21 mouse cellular contexts compared by ENCODE assay signal in genomic region chr1:138158236-138158635, GRCm38 (mm10). TPM values are rescaled to one million over a fixed set of nuclear protein-coding genes. Genes with fewer than 3 reads are reported as not detected.
DNase-seq lines count a peak whose midpoint lies in the region; ATAC-seq and TF ChIP-seq lines count a peak whose summit lies in the region.
"Had no signal": no experiment of that assay in that cellular context is flagged by ENCODE, and none has a peak within 500 bp of the region (broad histone marks: within the 10 kb centered on the region; RNA-seq: fewer than 3 reads in every experiment).

No protein-coding gene starts in this region.

- no peaks in the 10 kb centered on the region for H3K4me1 ChIP-seq in hindbrain, embryonic 11.5 days (replicated peaks; ENCODE audit: control insufficient read depth, insufficient read depth, low read length)
- no peaks in the 10 kb centered on the region for H3K4me1 ChIP-seq in hindbrain, embryonic 14.5 days (replicated peaks; ENCODE audit: control insufficient read depth, insufficient read depth, low read length)
- peaks cover 20 to 93% of the 10 kb centered on the region in 2 experiments for H3K4me1 ChIP-seq in CH12.LX (ENCODE audit: control insufficient read depth in 1 of 2, insufficient read depth in 2 of 2)
- H3K4me1 ChIP-seq: embryonic facial prominence, embryonic 13.5 days; hindbrain, embryonic 13.5 days; neural tube, embryonic 15.5 days had no signal

- intact Hi-C loops in gastrocnemius, postnatal 14 days (cut with DNase I; ENCODE audit: low total_unique reads) = no loop called here

- ATAC-seq in hindbrain, embryonic 11.5 days (ENCODE audit: low FRiP score) = no peak
- ATAC-seq in hindbrain, embryonic 14.5 days (ENCODE audit: low FRiP score) = no peak
- ATAC-seq: intestine, postnatal 0 days had no signal

- peak; percentile 17 for DNase-seq in hindbrain, embryonic 11.5 days (ENCODE audit: low spot score)
- no peak for DNase-seq in hindbrain, embryonic 14.5 days (ENCODE audit: low spot score)
- DNase-seq in CH12.LX (ENCODE audit: extremely low read depth) = no peak
- peak; percentile 77 for DNase-seq in brain, embryonic 14.5 days (ENCODE audit: low read depth)
- DNase-seq in induced T-regulatory cell, adult 2 months (ENCODE audit: low read depth) = peak; percentile 63
- no peak for DNase-seq in gastrocnemius, postnatal 14 days
- no peak for DNase-seq in kidney, adult 8-10 months
- DNase-seq: cerebellum, adult 11 months; cerebellum, postnatal 25 days; thymus, adult 18-20 months had no signal

- no peaks in the 10 kb centered on the region for H3K27me3 ChIP-seq in hindbrain, embryonic 11.5 days (ENCODE audit: control insufficient read depth, insufficient read depth, low read length)
- H3K27me3 ChIP-seq in hindbrain, embryonic 14.5 days (ENCODE audit: control insufficient read depth, insufficient read depth, low read length) = no peaks in the 10 kb centered on the region
- H3K27me3 ChIP-seq in CH12.LX (replicated peaks) = no peaks in the 10 kb centered on the region
- H3K27me3 ChIP-seq: embryonic facial prominence, embryonic 13.5 days; hindbrain, embryonic 13.5 days; neural tube, embryonic 15.5 days had no signal

- no peak overlapping the region for H3K27ac ChIP-seq in hindbrain, embryonic 11.5 days (ENCODE audit: low read depth, low read length)
- no peak overlapping the region for H3K27ac ChIP-seq in hindbrain, embryonic 14.5 days
- H3K27ac ChIP-seq in CH12.LX (ENCODE audit: insufficient read depth, low read depth) = no peak overlapping the region
- H3K27ac ChIP-seq: embryonic facial prominence, embryonic 13.5 days; heart, adult 2 months; hindbrain, embryonic 13.5 days; kidney, postnatal 0 days; layer of hippocampus, adult 2 months; left cerebral cortex, adult 2 months; limb, embryonic 10.5 days; liver, embryonic 14.5 days; neural tube, embryonic 15.5 days had no signal

- 39% methylated on average over 3 of the region's 3 CpGs for WGBS in hindbrain, embryonic 11.5 days
- 21% methylated on average over 3 of the region's 3 CpGs for WGBS in hindbrain, embryonic 14.5 days

- no peak overlapping the region for H3K9ac ChIP-seq in hindbrain, embryonic 11.5 days (ENCODE audit: low read depth, low read length)
- H3K9ac ChIP-seq in hindbrain, embryonic 14.5 days = no peak overlapping the region
- H3K9ac ChIP-seq in CH12.LX (ENCODE audit: insufficient read depth, low read depth) = no peak overlapping the region
- H3K9ac ChIP-seq: embryonic facial prominence, embryonic 13.5 days; hindbrain, embryonic 13.5 days; liver, embryonic 14.5 days; neural tube, embryonic 15.5 days had no signal

- in situ Hi-C loops in CH12.LX (cut with MboI; ENCODE audit: low pct_ligation_motif_present, low pct_unique_long_range_greater_than_20kb, low sequenced_read_pairs) = no loop called here

- H3K36me3 ChIP-seq in hindbrain, embryonic 11.5 days (ENCODE audit: control insufficient read depth, insufficient read depth, low read length) = no peaks in the 10 kb centered on the region
- H3K36me3 ChIP-seq in hindbrain, embryonic 14.5 days (replicated peaks; ENCODE audit: control insufficient read depth, insufficient read depth) = no peaks in the 10 kb centered on the region
- peaks cover 2 to 20% of the 10 kb centered on the region in 2 experiments for H3K36me3 ChIP-seq in CH12.LX (replicated peaks in 1 of 2; ENCODE audit: control insufficient read depth in 1 of 2, insufficient read depth in 1 of 2, low read length in 1 of 2)
- H3K36me3 ChIP-seq: embryonic facial prominence, embryonic 13.5 days; hindbrain, embryonic 13.5 days; limb, embryonic 10.5 days; neural tube, embryonic 15.5 days had no signal

- no peak for TF ChIP-seq EP300 in CH12.LX (IDR thresholded peaks at IDR 0.05; ENCODE audit: low read length)

- no peak for TF ChIP-seq RAD21 in CH12.LX (IDR thresholded peaks at IDR 0.05; ENCODE audit: low read depth, low read length)

- dilution Hi-C loops in CH12.LX (cut with MboI; ENCODE audit: extremely low pct_ligation_motif_present, extremely low pct_unique_long_range_greater_than_20kb, low sequenced_read_pairs) = no loop called here

- no peak for TF ChIP-seq POLR2A in CH12.LX (IDR thresholded peaks at IDR 0.05; ENCODE audit: low read depth, low read length)
- no peak for TF ChIP-seq POLR2A in brain, embryonic 14.5 days (IDR thresholded peaks at IDR 0.05; ENCODE audit: borderline replicate concordance, extremely low read depth, insufficient read depth, insufficient read length, poor library complexity, severe bottlenecking)

- no peak overlapping the region for H3K4me2 ChIP-seq in hindbrain, embryonic 11.5 days (replicated peaks; ENCODE audit: low read depth, low read length)
- H3K4me2 ChIP-seq in hindbrain, embryonic 14.5 days (replicated peaks) = no peak overlapping the region
- H3K4me2 ChIP-seq in CH12.LX (ENCODE audit: insufficient read depth, low read depth, poor library complexity, severe bottlenecking) = peak overlapping the region; percentile 50
- H3K4me2 ChIP-seq: embryonic facial prominence, embryonic 13.5 days; hindbrain, embryonic 13.5 days; neural tube, embryonic 15.5 days had no signal

- H3K79me2 ChIP-seq in CH12.LX (replicated peaks; ENCODE audit: control insufficient read depth, extremely low read depth, insufficient read depth, poor library complexity, severe bottlenecking) = peaks cover 64% of the 10 kb centered on the region

- no peaks in the 10 kb centered on the region for H3K9me3 ChIP-seq in hindbrain, embryonic 11.5 days (ENCODE audit: control insufficient read depth, low read length)
- no peaks in the 10 kb centered on the region for H3K9me3 ChIP-seq in hindbrain, embryonic 14.5 days (ENCODE audit: control insufficient read depth, low read length)
- H3K9me3 ChIP-seq in CH12.LX (replicated peaks; ENCODE audit: low read length) = no peaks in the 10 kb centered on the region
- H3K9me3 ChIP-seq: embryonic facial prominence, embryonic 13.5 days; hindbrain, embryonic 13.5 days; limb, embryonic 10.5 days; neural tube, embryonic 15.5 days had no signal

- TF ChIP-seq CTCF in CH12.LX (conservative IDR thresholded peaks at IDR 0.05 in 1 of 2, IDR thresholded peaks at IDR 0.05 in 1 of 2; ENCODE audit: low read depth in 2 of 2, low read length in 2 of 2) = no peak
- no peak for TF ChIP-seq CTCF in brain, embryonic 14.5 days (IDR thresholded peaks at IDR 0.05; ENCODE audit: borderline replicate concordance, extremely low read depth, insufficient read depth, insufficient read length)

- no peak overlapping the region for H3K4me3 ChIP-seq in hindbrain, embryonic 11.5 days (ENCODE audit: low read depth, low read length)
- H3K4me3 ChIP-seq in hindbrain, embryonic 14.5 days (replicated peaks; ENCODE audit: low read length) = no peak overlapping the region
- H3K4me3 ChIP-seq in CH12.LX (replicated peaks in 1 of 3; ENCODE audit: low read depth in 2 of 3, low read length in 2 of 3, poor library complexity in 1 of 3) = no peak overlapping the region
- H3K4me3 ChIP-seq: embryonic facial prominence, embryonic 13.5 days; heart, adult 2 months; hindbrain, embryonic 13.5 days; layer of hippocampus, adult 2 months; left cerebral cortex, adult 2 months; limb, embryonic 10.5 days; neural tube, embryonic 15.5 days had no signal

TF ChIP-seq in CH12.LX, 34 proteins besides CTCF, POLR2A, EP300 and RAD21:
- TF ChIP-seq RCOR1 (conservative IDR thresholded peaks at IDR 0.05; ENCODE audit: low read depth, low read length) (no peak), MAFK (IDR thresholded peaks at IDR 0.05; ENCODE audit: insufficient replicate concordance, low read length) (no peak)
TF ChIP-seq in CH12.LX: peak in this region for 0.

RNA-seq across cellular contexts. Expression of gene Ptprc, which starts 17.3 kb away (rescaled TPM):
- 1.7 and 2.2 TPM in 2 replicates for polyA plus RNA-seq in hindbrain, embryonic 11.5 days (2014; fragmentation: Nextera tagmentation; extraction: Ambion mirVana)
- 0.93 and 1.4 TPM in 2 replicates for polyA plus RNA-seq in hindbrain, embryonic 14.5 days (2014; fragmentation: Nextera tagmentation; extraction: Ambion mirVana)
- total RNA-seq in CH12.LX (2012; rRNA removed) (120 and 121 TPM in 2 replicates), CH12.LX (2014; rRNA removed) (211 and 250 TPM in 2 replicates)
- polyA plus RNA-seq in CH12.LX (2012; ENCODE audit: insufficient read length, low read depth) = 136 and 146 TPM in 2 replicates
- 0.63 and 1.2 TPM in 2 replicates for polyA plus RNA-seq in brain, embryonic 14.5 days (2012; rRNA removed)
- total RNA-seq in gastrocnemius, postnatal 14 days (2021) = 1 to 10 TPM; 1.3 to 1.6 TPM
- polyA plus RNA-seq: C2C12 had no signal

Comparison
In these comparisons a context has a peak if more than half of its experiments do, and no peak if none do; other contexts are left out.
1. DNase-seq: peak in hindbrain, embryonic 11.5 days (single experiment), brain, embryonic 14.5 days (single experiment) and induced T-regulatory cell, adult 2 months (single experiment); none in hindbrain, embryonic 14.5 days (single experiment), CH12.LX (single experiment), gastrocnemius, postnatal 14 days (single experiment) and kidney, adult 8-10 months (0 of 2).
2. RNA of gene Ptprc, which starts 17.3 kb away (polyA plus RNA-seq): 136 to 146 TPM in CH12.LX; 1.7 to 2.2 TPM in hindbrain, embryonic 11.5 days, 0.93 to 1.4 TPM in hindbrain, embryonic 14.5 days and 0.63 to 1.2 TPM in brain, embryonic 14.5 days; every median in the first group is over 10 times any median in the second.